Mouse (Mus musculus) ovary, postnatal 36 days (tissue): ENCODE results near the gene Pop5.
A peak's percentile ranks its signal among the peaks of the same experiment; 100 is the strongest.

Experiments used
- DNase-seq: peaks from one replicate; pipeline ENCODE4 v3.0.0; 2022; ENCODE audit warnings: low spot score, mixed read lengths

Gene Pop5

GRCm38 (mm10) chr5:115215273-115216185 is 20.1 kb upstream of the Pop5 start:
- no peak for DNase-seq

- no peak for DNase-seq
Measured at GRCm38 (mm10) chr5:115217998-115218397, 17.6 kb upstream of the Pop5 start.

- DNase-seq = no peak
Measured at GRCm38 (mm10) chr5:115220931-115221640, 14.6 kb upstream of the Pop5 start.

DNA sequence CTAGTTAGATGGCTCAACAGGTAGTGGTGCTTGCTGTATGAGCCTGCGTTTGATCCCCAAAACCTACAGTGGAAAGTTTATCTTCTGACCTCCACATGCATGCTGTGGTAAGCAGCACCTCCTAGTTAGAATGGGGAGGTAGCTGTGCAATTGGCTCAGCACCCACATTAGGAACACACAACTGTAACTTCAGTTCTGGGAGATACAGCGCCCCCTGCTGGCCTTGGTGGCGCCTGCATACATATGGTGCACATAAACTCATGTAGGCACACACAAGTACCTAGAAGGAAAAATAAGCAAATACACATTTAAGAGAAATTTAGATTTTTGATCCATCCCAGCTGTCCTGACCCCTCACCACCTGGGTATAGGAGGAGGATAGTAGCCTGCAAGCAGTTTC is 13.2 kb upstream of the Pop5 start:
- DNase-seq = no peak

GRCm38 (mm10) chr5:115230830-115231551 is 4.6 kb upstream of the Pop5 start:
- DNase-seq = no peak

DNA sequence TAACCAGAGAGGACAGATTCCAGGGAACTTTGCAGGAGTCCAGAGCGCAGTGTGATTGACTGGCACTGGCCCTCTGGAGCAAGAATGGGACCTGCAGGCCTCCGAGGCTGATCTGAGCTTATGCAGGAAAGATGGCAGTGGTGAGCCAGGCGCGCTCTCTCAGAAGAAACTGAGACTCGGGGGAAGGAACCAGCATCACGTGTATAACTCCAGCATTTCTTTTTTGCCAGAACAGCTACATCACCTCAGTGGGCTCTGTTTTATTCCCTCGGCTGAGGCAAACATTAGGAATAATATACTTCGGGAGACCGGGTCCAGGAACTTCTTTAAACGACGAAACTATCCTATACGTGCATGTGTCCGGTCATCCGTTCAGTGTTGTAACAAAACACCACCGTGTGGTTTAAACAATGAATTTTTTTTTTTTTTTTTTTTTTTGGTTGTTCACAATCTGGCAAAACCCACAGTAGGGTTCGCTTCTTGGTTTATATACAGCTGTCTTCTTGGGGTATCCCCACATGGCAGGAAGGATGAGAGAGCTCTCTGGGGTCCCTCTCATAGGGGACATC is 4.0 kb upstream of the Pop5 start:
- no peak for DNase-seq

- DNase-seq = no peak
Measured at GRCm38 (mm10) chr5:115232516-115232915, 3.1 kb upstream of the Pop5 start.

- DNase-seq = no peak
Measured at GRCm38 (mm10) chr5:115233031-115233780, 2.4 kb upstream of the Pop5 start.

DNA sequence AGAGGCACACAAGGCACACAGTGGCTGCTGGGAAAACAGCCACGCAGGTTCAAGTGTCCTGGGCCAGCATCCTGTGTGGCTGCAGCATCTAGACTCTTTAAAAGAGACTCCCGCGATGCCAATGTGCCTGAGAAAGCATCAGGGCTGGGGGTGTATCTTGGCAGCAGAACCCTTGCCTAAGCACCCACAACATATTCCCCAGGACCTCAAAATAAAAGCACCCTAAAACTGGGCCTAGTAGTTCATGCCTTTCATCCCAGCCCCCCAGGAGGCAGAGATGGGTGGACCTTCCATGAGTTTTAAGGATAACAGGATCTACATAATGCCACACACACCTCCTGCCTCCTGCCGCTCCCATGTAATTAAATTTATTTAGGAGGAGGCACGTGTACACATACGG is 1.1 kb upstream of the Pop5 start:
- DNase-seq = no peak

DNA sequence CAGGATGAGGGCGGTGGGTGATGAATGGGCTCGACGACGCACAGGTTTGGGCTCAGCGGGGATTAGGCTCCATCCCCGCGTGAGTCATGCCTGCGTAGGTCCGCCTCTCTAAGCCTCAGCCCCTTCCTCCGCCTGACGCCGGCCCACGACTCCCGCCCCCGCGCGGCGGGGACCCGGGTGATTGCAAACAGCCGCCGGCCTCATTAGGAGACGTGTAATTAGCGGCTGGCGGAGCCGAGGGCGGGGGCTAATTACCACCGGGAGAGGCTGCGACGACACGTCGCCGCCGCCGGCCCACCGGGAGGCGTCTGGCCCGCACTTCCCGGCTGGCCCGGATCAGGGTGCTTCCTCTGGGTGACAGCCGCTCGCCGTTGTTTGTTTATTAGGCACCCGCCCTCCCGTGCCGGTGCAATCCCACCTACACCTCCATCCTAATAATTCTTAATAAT is 289 bp upstream of the Pop5 start:
- DNase-seq = peak; percentile 59

DNA sequence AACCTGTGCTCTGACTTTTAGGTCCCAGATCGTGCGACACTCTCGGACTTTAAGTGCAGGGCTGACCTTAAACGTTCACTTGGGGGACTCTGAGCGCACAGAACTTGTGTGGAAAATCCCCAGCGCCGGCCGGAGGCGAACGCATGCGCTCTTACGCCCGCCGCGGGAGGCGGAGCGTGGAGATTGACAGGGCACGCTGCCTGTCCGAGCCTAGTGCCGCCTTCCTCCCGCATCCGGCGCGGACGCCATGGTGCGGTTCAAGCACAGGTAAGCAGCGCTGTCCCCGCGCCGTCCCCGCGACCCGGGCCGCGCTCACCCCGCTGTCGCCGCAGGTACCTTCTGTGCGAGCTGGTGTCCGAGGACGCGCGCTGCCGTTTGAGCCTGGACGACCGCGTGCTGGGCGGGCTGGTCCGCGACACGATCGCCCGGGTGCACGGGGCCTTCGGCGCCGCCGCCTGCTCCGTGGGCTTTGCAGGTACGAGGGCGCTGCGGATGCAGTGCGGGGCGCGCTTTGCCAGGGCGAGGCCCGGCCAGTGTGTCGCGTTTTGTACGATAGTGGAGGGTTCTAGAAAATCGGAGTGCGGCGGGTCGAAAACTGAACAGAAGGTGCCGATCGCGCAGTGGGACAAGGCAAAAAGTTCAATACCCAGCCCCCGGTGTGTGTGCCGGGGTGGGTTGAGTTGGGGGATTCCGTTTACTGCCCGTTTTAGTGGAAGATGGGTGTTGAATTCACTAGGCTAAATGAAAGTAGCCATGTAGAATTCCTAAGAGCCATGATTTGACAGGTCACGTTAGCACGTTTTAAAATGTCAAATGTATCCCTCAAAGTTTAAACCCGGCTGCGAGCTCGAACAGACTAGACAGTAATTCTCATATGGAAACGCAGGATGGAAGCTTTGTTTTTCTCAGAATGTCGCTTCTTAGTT is 2.4 kb downstream of the Pop5 start:
- DNase-seq = peak; percentile 91

DNA sequence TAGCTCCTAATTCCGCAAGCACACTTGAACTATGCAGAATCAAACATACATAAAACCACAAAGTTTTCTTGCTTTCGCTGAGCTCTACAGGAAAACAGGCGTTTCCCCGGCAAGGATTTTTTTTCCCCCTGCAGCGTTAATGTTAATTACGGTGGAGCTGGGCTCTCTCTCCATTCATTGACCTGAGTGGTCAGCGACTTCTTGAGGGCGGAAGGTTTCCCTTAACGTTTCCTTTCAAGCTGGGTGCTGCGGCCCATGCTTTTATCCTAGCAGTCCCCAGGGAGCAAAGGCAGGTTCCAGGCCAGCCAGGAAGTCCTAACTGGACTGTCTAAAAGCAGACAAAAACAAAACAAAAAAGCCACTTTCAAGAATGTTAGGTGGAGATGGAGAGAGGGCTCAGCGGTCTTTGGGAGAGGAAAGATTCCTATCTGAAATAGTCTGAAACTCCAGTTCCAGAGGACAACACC is 3.1 kb downstream of the Pop5 start:
- no peak for DNase-seq

DNA sequence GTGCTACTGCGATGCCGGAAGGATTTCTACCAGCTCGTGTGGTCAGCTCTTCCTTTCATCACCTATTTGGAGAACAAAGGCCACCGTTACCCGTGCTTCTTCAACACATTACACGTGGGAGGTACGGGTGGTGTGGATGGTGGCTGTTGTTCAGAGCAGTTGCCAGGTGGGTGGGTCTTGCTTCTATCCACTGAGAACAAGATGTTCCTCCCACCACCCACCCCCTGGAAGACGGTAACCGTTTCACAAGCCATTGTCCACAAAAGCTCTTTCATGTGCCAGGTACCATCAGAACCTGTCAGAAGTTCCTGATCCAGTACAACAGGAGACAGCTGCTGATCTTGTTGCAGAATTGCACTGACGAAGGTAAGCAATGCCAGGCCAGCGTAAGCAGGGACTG is 4.6 kb downstream of the Pop5 start:
- no peak for DNase-seq

- no peak for DNase-seq
Measured at GRCm38 (mm10) chr5:115255472-115255871, 19.8 kb downstream of the Pop5 start.

- no peak for DNase-seq
Measured at GRCm38 (mm10) chr5:115256909-115257546, 21.4 kb downstream of the Pop5 start.

GRCm38 (mm10) chr5:115260356-115260755 is 24.7 kb downstream of the Pop5 start:
- DNase-seq = no peak

DNA sequence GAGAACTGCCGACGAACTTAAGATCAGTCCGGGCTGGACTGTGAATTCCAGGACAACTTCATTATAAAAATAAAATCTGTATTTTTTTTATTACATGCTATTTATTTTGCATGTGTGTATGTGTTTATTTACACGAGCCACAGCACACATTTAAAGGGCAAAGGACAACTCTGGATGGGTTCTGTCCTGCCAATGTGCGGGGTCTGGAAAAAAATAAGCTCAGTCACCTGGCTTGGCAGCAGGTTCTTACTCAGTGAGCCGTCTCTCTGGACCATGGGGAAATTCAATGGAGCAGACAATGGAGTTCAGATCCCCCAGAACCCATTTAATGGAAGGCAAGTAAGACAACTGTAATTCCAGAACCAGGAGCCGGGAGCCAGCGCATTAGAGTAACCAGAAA is 25.5 kb downstream of the Pop5 start:
- no peak for DNase-seq

DNA sequence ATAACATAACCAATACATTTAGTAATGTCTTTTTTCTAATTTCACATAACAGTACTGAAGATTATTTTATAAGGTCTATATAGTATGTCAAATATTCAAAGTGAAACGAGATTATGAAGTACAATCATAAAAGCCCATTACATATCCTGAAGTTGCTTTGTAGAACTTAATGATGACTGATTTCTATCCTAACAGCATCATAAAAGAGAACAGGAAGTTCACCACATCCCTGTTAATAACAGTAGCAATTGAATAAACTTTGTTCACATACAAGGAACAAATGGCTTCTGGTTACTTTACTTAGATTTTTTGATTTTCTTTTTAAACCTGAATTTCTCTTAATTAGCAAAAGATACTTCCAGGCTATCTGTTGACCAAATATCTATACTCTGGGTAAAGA is 26.2 kb downstream of the Pop5 start:
- no peak for DNase-seq

GRCm38 (mm10) chr5:115262502-115263291 is 27.1 kb downstream of the Pop5 start:
- DNase-seq = no peak
